Mouse (Mus musculus) skeletal muscle tissue, adult 2 months (tissue): ENCODE measurements around the gene Vmn1r64.
"Not testable (repeated sequence)": the region's sequence is repeated elsewhere in the genome, so short reads cannot be mapped to it uniquely, and the experiment has no call there.

Experiments
- DNase-seq: peaks from one replicate; pipeline ENCODE4 v3.0.0-alpha.2; 2012; ENCODE audit warnings: low read depth, low spot score

Gene Vmn1r64

DNA sequence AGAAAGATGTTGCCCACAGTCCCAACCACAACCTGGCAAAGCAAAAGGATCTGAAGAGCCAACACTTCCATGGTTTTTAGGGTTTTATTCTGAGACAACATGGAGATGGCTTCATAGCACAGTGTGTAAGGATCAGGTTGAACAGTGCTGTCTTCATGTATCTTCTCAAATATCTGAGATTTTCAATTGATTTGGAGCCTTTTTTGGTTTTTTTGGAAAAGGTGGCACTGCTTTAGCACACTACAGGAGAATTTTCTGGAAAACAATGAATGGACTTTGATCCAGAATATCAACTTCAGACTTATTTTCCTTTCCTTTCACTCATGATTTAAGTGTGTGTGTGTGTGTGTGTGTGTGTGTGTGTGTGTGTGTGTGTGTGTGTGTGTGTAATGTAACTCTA lies at the start of gene Vmn1r64:
Gene Vmn1r64, minus strand, starts transcription at position 101 of the 400 bp plus-strand sequence.
- no peak for DNase-seq

DNA sequence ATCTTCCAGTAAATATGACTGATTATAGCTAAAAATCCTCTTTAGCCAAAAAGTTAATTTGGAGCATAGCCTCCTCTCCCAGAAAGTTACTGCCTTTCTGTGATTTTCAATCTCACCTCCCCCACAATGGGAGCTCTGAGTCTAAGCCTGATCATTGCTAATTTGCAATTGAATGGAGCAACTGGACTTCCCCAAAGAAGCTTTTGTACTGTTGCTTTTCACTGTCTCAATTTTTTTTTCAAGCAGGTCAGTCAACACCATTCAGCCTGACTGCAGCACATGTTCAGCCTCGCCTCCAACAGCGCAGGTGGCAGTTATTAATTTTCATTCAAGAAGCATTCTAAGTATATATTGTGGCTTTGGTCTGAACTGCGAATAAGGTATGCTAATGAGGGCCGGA lies 14.9 kb upstream of the Vmn1r64 start:
- no peak for DNase-seq

DNA sequence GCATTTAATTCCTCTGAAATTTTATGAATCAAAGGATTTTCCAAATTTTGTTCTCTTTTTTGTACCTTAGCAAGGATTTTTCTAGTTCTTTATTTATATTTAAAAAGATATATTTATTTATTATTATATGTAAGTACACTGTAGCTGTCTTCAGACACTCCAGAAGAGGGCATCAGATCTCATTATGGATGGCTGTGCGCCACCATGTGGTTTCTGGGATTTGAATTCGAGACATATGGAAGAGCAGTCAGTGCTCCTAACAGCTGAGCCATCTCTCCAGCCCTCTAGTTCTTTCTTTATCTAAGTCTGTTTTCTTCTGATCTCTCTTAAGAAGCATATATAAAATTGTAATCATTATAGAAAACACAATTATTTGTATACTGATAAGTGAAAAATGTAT lies 12.9 kb upstream of the Vmn1r64 start:
- not testable (repeated sequence) for DNase-seq
